Mouse (Mus musculus): ENCODE results near the gene Cdk17.

The Cdk17 gene

DNA sequence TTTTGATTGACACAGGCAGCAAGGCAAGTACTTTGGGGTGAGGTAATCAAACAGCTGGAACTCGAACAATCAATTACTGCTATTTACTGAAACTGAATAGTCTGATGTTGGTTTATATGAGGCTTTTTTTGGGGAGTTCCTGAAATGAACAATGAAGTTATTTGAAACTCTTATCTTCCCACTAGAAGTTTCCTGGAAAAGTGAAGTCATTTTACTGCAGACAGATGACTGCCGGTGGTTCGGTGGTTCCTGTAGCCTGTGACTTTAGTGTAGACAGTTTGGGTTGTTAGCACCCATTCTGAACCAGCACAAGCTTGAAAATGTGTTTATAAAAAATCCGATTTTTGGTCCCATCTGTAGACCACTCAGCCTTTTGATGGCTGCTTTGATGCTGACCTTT is 17.2 kb downstream of the Cdk17 start:
- Histone ChIP-seq H3K36me3 (ENCODE audit: control insufficient read depth, insufficient read depth, low read length, poor library complexity, severe bottlenecking) (peaks cover 5% of the 10 kb centered on the region), H3K27me3 (ENCODE audit: control insufficient read depth, insufficient read depth, low read length, poor library complexity, severe bottlenecking) (no peaks in the 10 kb centered on the region)
- DNase-seq (ENCODE audit: low read depth, low spot score), result no peak

DNA sequence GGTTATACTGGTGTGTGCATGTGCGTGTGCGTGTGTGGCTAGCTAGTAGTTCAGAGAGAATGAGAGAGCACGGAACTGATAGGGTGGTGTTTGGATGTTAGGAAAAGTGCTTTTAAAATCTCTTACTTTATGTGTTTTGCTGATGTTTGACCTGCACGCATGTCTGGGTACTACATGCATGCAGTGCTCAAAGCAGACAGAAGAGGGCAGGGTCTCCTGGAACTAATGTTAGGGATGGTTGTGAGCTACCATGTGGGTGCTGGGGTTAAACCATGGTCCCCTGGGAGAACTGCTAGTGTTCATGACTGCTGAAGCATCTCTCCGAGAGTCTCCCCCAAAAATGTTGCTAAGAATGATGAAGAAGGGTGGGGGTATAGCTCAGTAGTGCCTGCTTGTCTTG is 18.0 kb downstream of the Cdk17 start:
- Histone ChIP-seq H3K27me3 (ENCODE audit: control insufficient read depth, insufficient read depth, low read length, poor library complexity, severe bottlenecking) (no peaks in the 10 kb centered on the region), H3K36me3 (ENCODE audit: control insufficient read depth, insufficient read depth, low read length, poor library complexity, severe bottlenecking) (peaks cover under 1% of the 10 kb centered on the region; the same call in 1 of the 2 replicates)
- peak; percentile 47 for DNase-seq (ENCODE audit: low read depth, low spot score)

DNA sequence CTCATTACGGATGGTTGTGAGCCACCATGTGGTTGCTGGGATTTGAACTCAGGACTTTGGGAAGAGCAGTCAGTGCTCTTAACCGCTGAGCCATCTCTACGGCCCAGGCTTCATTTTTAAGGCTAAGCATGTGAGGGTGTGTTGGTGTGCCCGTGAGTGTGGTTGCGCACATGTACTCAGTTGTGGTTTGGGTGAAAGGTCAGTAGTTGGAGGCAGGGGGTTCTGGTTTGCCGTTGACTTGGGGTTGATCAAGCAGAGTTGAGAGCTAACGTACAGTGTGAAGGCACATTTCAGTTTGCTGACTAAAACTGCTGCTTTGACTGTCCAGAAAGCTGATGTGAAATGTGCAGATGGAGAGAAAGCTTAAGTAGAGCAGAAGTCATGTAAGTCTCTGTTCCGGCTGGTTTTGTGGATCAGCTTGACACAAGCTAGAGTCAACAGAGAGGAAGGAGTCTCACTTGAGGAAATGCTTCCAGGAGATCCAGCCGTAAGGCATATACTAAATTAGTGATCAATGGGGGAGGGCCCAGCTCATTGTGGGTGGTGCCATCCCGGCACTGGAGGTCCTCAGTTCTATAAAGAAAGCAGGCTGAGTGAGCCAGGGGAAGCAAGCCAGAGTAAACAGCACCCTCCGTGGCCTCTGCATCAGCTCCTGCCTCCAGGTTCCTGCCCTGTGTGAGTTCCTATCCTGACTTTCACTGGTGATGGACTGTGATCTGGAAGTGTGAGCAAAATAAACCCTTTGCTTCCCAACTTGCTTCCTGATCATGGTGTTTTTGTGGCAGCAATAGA is 19.2 kb downstream of the Cdk17 start:
- Histone ChIP-seq H3K27me3 (ENCODE audit: control insufficient read depth, insufficient read depth, low read length, poor library complexity, severe bottlenecking) (no peaks in the 10 kb centered on the region), H3K36me3 (ENCODE audit: control insufficient read depth, insufficient read depth, low read length, poor library complexity, severe bottlenecking) (no peaks in the 10 kb centered on the region)
- no peak for DNase-seq (ENCODE audit: low read depth, low spot score)

DNA sequence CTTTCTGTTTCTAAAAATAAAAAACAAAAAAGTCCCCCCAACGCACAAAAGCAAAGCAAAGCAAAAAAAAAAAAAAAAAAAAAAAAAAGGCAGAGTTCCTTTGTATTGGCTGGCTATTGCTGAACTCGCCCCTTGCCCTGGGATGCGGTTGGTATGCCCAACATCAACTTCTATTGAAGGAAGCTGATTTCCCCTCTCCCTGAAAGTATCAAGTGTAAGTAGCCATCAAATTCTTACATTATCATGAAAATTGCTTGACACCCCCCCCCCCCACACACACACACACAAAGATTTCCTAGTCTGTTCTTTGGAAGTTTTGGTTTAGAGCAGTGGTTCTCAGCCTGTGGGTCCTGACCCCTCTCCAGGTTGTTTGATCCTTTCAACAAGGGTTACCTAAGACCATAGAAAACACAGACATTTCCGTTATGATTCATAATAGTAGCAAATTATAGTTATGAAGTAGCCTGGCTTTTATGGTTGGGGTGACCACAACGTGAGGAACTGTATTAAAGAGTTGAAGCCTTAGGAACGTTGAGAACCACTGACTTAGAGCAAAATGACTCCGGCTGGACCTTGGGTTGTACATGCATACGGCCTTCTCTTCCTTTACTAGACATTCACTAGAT is 23.8 kb downstream of the Cdk17 start:
- Histone ChIP-seq H3K27me3 (ENCODE audit: control insufficient read depth, insufficient read depth, low read length, poor library complexity, severe bottlenecking) (no peaks in the 10 kb centered on the region), H3K36me3 (ENCODE audit: control insufficient read depth, insufficient read depth, low read length, poor library complexity, severe bottlenecking) (no peaks in the 10 kb centered on the region)
- no peak for DNase-seq (ENCODE audit: low read depth, low spot score)

DNA sequence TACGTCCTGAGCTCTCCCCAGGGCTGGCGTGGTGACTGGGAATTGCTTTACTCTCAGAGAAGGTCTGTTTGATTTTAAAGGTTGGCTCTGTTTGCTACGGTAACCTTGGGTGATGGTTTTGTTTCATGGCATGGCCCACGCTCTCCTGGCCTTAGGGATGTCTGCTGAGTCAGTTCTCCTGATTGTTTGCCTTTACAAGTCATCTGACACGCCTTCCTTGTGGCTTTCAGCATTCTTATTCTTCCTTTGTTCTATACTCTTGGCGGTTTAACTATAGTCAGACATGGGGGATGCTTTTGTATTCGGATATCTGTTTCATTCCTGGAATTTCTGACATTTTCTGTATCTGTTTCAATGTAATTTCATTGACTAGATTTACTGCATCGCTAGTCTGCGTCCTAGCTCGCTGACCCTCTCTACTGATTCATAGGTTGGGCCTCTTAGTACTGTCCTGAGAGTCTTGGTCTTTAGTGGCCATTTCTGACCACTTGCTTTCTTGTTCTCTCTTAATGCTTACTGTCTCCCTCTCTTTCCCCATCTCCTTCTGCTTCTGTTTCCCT is 27.8 kb downstream of the Cdk17 start:
- no peaks in the 10 kb centered on the region for H3K27me3 ChIP-seq (ENCODE audit: control insufficient read depth, insufficient read depth, low read length, poor library complexity, severe bottlenecking)

DNA sequence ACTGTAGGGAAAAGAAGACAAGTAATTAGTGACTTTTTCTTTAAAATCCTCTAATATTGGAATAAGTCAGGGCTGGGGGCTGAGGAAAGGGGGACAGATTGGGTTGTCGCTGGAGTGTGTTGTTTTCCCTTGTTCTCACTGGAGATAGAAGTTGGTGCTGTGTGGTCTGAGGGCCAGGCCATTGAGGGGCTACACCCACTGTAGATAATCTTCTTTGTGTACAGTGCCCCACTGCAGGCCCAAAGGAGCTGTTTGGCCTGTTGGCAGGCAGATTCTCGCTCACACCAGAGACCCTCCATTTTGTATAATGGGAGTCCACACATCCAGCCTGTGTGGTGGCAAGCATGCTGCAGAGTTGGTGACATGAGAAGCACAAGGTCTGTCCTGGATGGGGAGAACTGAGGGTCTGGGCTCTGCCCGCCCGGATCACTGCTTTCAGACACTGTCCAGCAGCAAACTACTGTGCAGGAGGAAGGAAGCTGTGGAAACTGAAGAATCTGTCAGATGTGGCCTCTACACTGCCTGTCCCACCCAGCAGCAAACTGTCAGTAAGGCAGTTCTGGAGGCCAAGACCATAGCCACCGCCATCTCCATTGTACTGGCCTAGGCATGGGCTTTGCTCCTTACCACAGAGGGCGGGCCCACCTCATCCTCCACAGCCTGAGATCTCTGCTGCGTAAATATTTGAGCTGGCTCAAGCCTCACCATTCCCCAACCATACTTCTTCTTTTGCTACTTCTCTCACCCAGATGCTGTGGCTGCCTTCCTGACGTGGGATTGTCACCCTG is 30.0 kb downstream of the Cdk17 start:
- Histone ChIP-seq H3K36me3 (ENCODE audit: control insufficient read depth, insufficient read depth, low read length, poor library complexity, severe bottlenecking) (no peaks in the 10 kb centered on the region), H3K27me3 (ENCODE audit: control insufficient read depth, insufficient read depth, low read length, poor library complexity, severe bottlenecking) (no peaks in the 10 kb centered on the region)
- DNase-seq (ENCODE audit: low read depth, low spot score), result peak; percentile 18

More for the DNA sequence above, 27.8 kb downstream of the Cdk17 start:
- DNase-seq (ENCODE audit: low read depth, low spot score), result no peak
- no peaks in the 10 kb centered on the region for H3K36me3 ChIP-seq (ENCODE audit: control insufficient read depth, insufficient read depth, low read length, poor library complexity, severe bottlenecking)

DNA sequence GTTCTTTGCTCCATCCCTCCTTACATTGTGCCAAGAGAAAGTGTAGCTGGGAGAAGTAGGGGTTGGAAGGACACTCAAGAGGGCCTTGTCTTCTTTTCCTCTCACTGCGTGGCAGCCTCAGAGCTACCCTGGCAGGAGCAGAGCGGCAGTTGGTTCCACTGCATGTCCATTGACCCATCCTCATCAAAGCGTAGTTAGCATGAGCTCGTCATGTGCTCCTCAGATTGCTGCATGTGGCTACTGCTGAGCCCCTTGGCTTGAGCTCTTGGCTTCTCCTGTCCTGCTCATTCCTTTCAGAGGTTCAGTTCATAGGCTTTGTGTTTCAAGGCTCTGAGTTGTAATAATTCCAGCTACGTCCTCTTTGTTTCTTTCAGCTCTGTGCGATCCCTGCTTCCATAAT is 36.4 kb downstream of the Cdk17 start:
- H3K27me3 ChIP-seq (ENCODE audit: control insufficient read depth, insufficient read depth, low read length, poor library complexity, severe bottlenecking), result no peaks in the 10 kb centered on the region
- DNase-seq (ENCODE audit: low read depth, low spot score), result no peak

DNA sequence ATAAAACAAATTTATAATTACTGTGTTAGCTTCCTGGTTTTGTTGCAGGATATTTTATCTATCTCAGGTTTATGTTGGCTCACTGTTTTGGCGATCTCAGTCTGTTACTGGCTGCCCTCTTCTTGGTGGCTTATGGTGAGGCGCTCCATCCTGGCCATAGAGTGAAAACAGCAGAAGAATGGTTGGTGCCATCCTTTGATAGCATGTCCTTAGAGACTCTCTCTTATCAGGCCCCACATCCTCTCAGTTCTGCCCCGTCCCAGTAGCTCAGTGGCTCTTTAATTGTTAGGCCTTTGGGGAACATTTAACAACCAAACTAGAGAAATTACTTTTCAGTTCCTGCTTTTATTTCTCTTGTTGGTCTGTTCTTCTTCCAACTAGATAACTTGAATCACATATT is 38.3 kb downstream of the Cdk17 start:
- H3K27me3 ChIP-seq (ENCODE audit: control insufficient read depth, insufficient read depth, low read length, poor library complexity, severe bottlenecking), result no peaks in the 10 kb centered on the region
- no peak for DNase-seq (ENCODE audit: low read depth, low spot score)
- no peaks in the 10 kb centered on the region for H3K36me3 ChIP-seq (ENCODE audit: control insufficient read depth, insufficient read depth, low read length, poor library complexity, severe bottlenecking)

More for the DNA sequence above, 36.4 kb downstream of the Cdk17 start:
- H3K36me3 ChIP-seq (ENCODE audit: control insufficient read depth, insufficient read depth, low read length, poor library complexity, severe bottlenecking), result no peaks in the 10 kb centered on the region

DNA sequence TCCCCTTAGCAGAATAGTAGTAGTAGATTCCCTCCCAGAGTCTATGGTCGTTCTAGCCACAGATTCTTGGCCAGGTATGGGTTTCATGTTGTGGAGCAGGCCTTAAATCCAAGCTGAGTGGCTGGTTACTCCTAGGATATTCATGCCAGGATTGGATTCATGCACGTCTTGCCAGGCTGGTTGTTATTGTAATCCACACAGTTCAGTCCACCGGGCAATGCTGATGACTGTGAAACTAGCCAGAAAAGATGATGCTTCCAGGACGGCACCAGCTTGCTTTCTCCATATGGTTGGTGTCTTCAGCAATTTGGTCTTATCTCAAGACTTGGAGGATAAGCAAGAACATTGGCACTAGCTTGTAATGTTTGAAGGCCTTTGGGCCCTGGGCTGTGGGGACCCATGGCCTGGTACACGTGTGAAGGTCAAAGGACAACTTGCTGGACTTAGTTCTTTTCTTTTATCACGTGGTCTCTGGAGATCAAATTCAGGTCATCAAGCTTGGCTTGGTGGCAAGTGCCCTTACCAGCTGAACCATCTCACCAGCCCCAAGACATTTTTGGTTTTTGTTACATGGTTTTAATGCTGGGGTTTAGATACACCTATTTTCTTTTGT is 41.3 kb downstream of the Cdk17 start:
- no peaks in the 10 kb centered on the region for H3K36me3 ChIP-seq (ENCODE audit: control insufficient read depth, insufficient read depth, low read length, poor library complexity, severe bottlenecking)
- no peaks in the 10 kb centered on the region for H3K27me3 ChIP-seq (ENCODE audit: control insufficient read depth, insufficient read depth, low read length, poor library complexity, severe bottlenecking)
- no peak for DNase-seq (ENCODE audit: low read depth, low spot score)

DNA sequence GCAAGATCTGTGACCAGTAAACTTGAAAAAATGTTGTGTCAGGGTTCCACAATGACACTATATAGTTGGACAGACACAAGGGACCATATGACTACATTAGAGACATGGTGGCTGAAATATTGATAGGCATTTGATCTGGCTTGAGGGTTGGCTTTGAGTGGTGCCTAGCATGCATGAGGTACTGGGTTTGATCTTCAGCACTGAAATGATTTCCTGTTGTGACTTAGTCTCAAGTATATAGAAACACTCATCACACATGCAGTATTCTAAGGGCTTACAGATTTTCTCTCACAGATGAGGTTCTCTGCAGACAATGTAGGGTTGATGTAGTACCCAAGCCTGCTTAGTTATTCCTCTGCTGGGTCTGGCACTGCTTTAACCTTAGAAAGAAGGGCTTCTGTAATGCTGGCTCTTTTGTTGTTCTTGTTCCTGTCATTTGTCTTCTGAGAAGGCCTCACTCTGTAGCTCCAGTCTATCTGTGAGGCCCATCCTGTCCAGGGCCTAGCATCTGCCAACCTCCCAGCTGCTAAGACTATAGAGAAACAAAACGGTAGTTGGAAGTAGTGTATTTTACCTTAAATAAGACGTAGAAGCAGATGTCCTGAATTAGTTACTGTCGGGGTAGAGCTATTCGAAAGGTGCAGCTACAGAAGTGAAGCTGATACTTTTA is 44.7 kb downstream of the Cdk17 start:
- Histone ChIP-seq H3K36me3 (ENCODE audit: control insufficient read depth, insufficient read depth, low read length, poor library complexity, severe bottlenecking) (peaks cover 3% of the 10 kb centered on the region; the same call in 1 of the 2 replicates), H3K27me3 (ENCODE audit: control insufficient read depth, insufficient read depth, low read length, poor library complexity, severe bottlenecking) (no peaks in the 10 kb centered on the region)
- no peak for DNase-seq (ENCODE audit: low read depth, low spot score)

DNA sequence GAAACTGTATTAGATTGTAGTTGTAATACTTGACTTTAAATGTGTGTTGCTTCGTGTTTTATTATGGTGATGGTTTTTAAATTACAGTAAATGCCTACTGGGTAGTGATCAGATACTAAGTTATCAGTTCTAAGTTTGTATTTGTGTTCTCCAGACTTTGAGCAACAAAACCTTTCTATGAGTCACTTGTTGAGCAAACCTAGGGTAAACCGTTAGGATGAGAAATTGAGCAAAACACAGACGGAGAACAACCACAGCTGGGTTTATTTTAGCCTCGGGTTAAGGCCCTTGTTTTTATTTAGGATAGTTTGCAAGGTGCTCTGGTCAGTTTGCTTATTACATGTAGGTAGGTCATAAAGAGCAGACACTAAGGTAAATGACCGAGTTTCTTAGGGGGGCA is 46.5 kb downstream of the Cdk17 start:
- H3K27me3 ChIP-seq (ENCODE audit: control insufficient read depth, insufficient read depth, low read length, poor library complexity, severe bottlenecking), result no peaks in the 10 kb centered on the region
- no peak for DNase-seq (ENCODE audit: low read depth, low spot score)
- peaks cover 3% of the 10 kb centered on the region; the same call in 1 of the 2 replicates for H3K36me3 ChIP-seq (ENCODE audit: control insufficient read depth, insufficient read depth, low read length, poor library complexity, severe bottlenecking)

DNA sequence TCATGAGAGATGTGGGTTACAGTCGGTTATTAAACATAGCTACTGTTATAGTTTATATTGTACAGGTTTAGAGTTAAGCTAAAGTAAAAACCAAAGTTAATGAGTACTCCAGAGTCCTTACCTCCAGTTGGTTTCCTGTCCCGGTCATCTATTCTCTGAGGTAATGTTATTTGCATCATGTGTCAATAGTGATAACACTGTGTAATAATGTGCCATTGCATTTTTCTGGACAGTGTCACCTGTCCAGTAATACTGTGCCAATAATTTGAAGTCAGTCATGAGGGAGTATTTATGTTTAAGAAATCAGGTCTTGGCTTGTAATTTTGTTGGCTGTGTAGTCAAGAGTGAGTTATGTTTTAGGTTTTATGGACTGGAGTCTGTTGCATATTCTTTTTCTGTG is 52.0 kb downstream of the Cdk17 start:
- no peak for DNase-seq (ENCODE audit: low read depth, low spot score)
- no peaks in the 10 kb centered on the region for H3K27me3 ChIP-seq (ENCODE audit: control insufficient read depth, insufficient read depth, low read length, poor library complexity, severe bottlenecking)

DNA sequence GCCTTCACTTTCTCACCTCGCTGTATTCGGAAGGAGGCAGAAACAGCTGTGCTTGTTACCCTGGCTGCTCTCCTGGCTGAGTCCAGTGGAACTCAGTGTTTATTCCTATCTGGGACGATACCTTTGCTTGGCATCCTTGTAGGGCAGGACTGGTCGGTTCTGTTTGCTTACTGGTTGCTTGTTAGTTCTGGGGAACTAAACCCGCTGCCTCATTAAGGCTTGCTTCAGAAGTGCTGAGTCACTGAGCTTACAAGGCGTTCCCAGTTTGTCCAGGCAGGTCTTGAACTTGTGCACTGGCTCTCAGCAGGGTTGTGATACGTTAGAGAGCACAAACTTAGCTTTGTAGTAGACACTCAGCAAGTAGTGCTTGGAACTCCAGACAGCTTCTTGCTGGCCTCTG is 52.7 kb downstream of the Cdk17 start:
- no peak for DNase-seq (ENCODE audit: low read depth, low spot score)
- H3K27me3 ChIP-seq (ENCODE audit: control insufficient read depth, insufficient read depth, low read length, poor library complexity, severe bottlenecking), result no peaks in the 10 kb centered on the region
- H3K36me3 ChIP-seq (ENCODE audit: control insufficient read depth, insufficient read depth, low read length, poor library complexity, severe bottlenecking), result peaks cover 17% of the 10 kb centered on the region

More for the DNA sequence above, 52.0 kb downstream of the Cdk17 start:
- peaks cover 14% of the 10 kb centered on the region for H3K36me3 ChIP-seq (ENCODE audit: control insufficient read depth, insufficient read depth, low read length, poor library complexity, severe bottlenecking)

DNA sequence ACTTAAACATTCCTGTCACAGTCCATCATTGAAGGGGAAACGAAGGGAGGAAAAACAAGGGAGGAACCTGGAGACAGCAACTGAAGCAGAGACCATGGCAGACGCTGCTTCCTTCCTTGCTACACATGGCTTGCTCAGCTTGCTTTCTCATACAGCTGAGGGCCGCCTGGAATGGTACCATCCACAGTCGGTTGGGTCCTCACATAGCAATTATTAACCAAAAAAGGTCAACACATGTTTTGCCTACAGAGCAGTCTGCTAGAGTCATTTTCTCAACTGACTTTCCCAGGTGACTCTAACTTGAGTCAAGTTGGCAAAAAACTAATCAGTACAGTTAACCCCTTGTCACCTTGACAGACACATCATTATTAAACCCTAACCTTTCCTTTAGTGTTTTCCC is 53.6 kb downstream of the Cdk17 start:
- Histone ChIP-seq H3K36me3 (ENCODE audit: control insufficient read depth, insufficient read depth, low read length, poor library complexity, severe bottlenecking) (peaks cover 18% of the 10 kb centered on the region), H3K27me3 (ENCODE audit: control insufficient read depth, insufficient read depth, low read length, poor library complexity, severe bottlenecking) (no peaks in the 10 kb centered on the region)
- no peak for DNase-seq (ENCODE audit: low read depth, low spot score)

All from splenic B cell, adult 2 months (primary cell).